Comparison of ENCODE assay signal across 28 mouse cellular contexts in genomic region chr1:160133464-160134079, GRCm38 (mm10). TPM values are rescaled to one million over a fixed set of nuclear protein-coding genes. Genes with fewer than 3 reads are reported as not detected.
DNase-seq lines count a peak whose midpoint lies in the region; ATAC-seq and TF ChIP-seq lines count a peak whose summit lies in the region.
"Had no signal": no experiment of that assay in that cellular context is flagged by ENCODE, and none has a peak within 500 bp of the region (broad histone marks: within the 10 kb centered on the region; RNA-seq: fewer than 3 reads in every experiment).

No protein-coding gene starts in this region.

- H3K4me2 ChIP-seq in kidney, embryonic 15.5 days: no peak overlapping the region
- H3K4me2 ChIP-seq: forebrain, embryonic 13.5 days; heart, embryonic 12.5 days; heart, embryonic 15.5 days; hindbrain, embryonic 13.5 days; intestine, embryonic 15.5 days had no signal

- no peaks in the 10 kb centered on the region for H3K27me3 ChIP-seq in kidney, adult 2 months (replicated peaks; ENCODE audit: control insufficient read depth, insufficient read depth, low read length)
- no peaks in the 10 kb centered on the region for H3K27me3 ChIP-seq in kidney, embryonic 15.5 days
- H3K27me3 ChIP-seq: forebrain, embryonic 13.5 days; heart, embryonic 12.5 days; heart, embryonic 15.5 days; hindbrain, embryonic 13.5 days; intestine, embryonic 15.5 days had no signal

- no peak for TF ChIP-seq CTCF in kidney, adult 2 months (conservative IDR thresholded peaks at IDR 0.05; ENCODE audit: insufficient read depth, insufficient read length, low read depth, low read length)

- peak overlapping the region; percentile 22; the same call in 1 of the 2 replicates for H3K4me3 ChIP-seq in kidney, adult 2 months (ENCODE audit: insufficient read depth, low read depth, low read length)
- H3K4me3 ChIP-seq in kidney, embryonic 15.5 days (replicated peaks): no peak overlapping the region
- H3K4me3 ChIP-seq: forebrain, embryonic 10.5 days; forebrain, embryonic 13.5 days; heart, embryonic 12.5 days; heart, embryonic 15.5 days; hindbrain, embryonic 10.5 days; hindbrain, embryonic 13.5 days; intestine, embryonic 15.5 days had no signal

- no peak for ATAC-seq in kidney, embryonic 15.5 days (replicated peaks; ENCODE audit: low FRiP score)
- ATAC-seq: activated CD4-positive, CD25-positive, alpha-beta regulatory T cell, adult 4 months; CD4-positive, CD25-positive, alpha-beta regulatory T cell, adult 4 months; forebrain, embryonic 13.5 days; forebrain, embryonic 16.5 days; hindbrain, embryonic 16.5 days; intestine, embryonic 15.5 days had no signal

- 53% methylated on average over 4 of the region's 4 CpGs for WGBS in kidney, adult 2 months
- WGBS in kidney, embryonic 15.5 days: 65% methylated on average over 4 of the region's 4 CpGs

- H3K4me1 ChIP-seq in kidney, adult 2 months (ENCODE audit: control insufficient read depth, insufficient read depth, low read length): no peaks in the 10 kb centered on the region; the same call in 1 of the 2 replicates
- H3K4me1 ChIP-seq in kidney, embryonic 15.5 days: peaks cover 9% of the 10 kb centered on the region; the same call in 1 of the 2 replicates
- H3K4me1 ChIP-seq: forebrain, embryonic 10.5 days; forebrain, embryonic 13.5 days; heart, embryonic 12.5 days; heart, embryonic 15.5 days; hindbrain, embryonic 10.5 days; hindbrain, embryonic 13.5 days; intestine, embryonic 15.5 days had no signal

- no peak overlapping the region for H3K9ac ChIP-seq in kidney, embryonic 15.5 days
- H3K9ac ChIP-seq: forebrain, embryonic 13.5 days; heart, embryonic 12.5 days; heart, embryonic 15.5 days; hindbrain, embryonic 13.5 days; intestine, embryonic 15.5 days had no signal

- no peaks in the 10 kb centered on the region for H3K9me3 ChIP-seq in kidney, embryonic 15.5 days (replicated peaks)
- H3K9me3 ChIP-seq: forebrain, embryonic 10.5 days; forebrain, embryonic 13.5 days; heart, embryonic 12.5 days; heart, embryonic 15.5 days; hindbrain, embryonic 10.5 days; hindbrain, embryonic 13.5 days; intestine, embryonic 15.5 days had no signal

- no peak for TF ChIP-seq POLR2A in kidney, adult 2 months (IDR thresholded peaks at IDR 0.05; ENCODE audit: low read depth, low read length)

- no peaks in the 10 kb centered on the region for H3K36me3 ChIP-seq in kidney, adult 2 months (ENCODE audit: control insufficient read depth, insufficient read depth, low read length)
- H3K36me3 ChIP-seq in kidney, embryonic 15.5 days: no peaks in the 10 kb centered on the region
- H3K36me3 ChIP-seq: forebrain, embryonic 10.5 days; heart, embryonic 12.5 days; heart, embryonic 15.5 days; hindbrain, embryonic 10.5 days; hindbrain, embryonic 13.5 days; intestine, embryonic 15.5 days had no signal

- peak; percentile 8 for DNase-seq in kidney, adult 2 months
- DNase-seq in lung, postnatal 36 days: peak; percentile 32
- DNase-seq in lung, postnatal 4 days: no peak
- peak; percentile 29 for DNase-seq in brain, adult 2 months (ENCODE audit: low read depth, low spot score)
- DNase-seq in cerebellum, postnatal 25 days: no peak
- DNase-seq: adrenal gland, adult 2 months; adrenal gland, postnatal 14 days; cerebellum, adult 18-20 months; cerebellum, adult 9-11 months; cerebellum, postnatal 36 days; embryo, embryonic 11 days; gastrocnemius, postnatal 25 days; heart, adult 18-20 months; heart, postnatal 10 days; heart, postnatal 36 days had no signal

- H3K27ac ChIP-seq in kidney, adult 2 months (ENCODE audit: insufficient read depth, low read depth, low read length): peak overlapping the region; percentile 37
- no peak overlapping the region for H3K27ac ChIP-seq in kidney, embryonic 15.5 days
- H3K27ac ChIP-seq: forebrain, embryonic 10.5 days; forebrain, embryonic 13.5 days; heart, embryonic 15.5 days; hindbrain, embryonic 10.5 days; hindbrain, embryonic 13.5 days; intestine, embryonic 15.5 days had no signal

RNA-seq across cellular contexts. Expression of gene Tnn, which starts 19.8 kb away (rescaled TPM):
- polyA plus RNA-seq in kidney, adult 2 months (2012; rRNA removed): 4.5 and 5.2 TPM in 2 replicates
- polyA plus RNA-seq in kidney, embryonic 15.5 days (2015; fragmentation: Nextera tagmentation; extraction: Ambion mirVana): 0.57 and 0.81 TPM in 2 replicates
- polyA plus RNA-seq: adrenal gland, adult 2 months; C2C12; forebrain, embryonic 10.5 days; forebrain, embryonic 13.5 days; heart, embryonic 12.5 days had no signal

Comparison
In these comparisons a context has a peak if more than half of its experiments do, and no peak if none do; other contexts are left out.
1. DNase-seq: peak in kidney, adult 2 months (single experiment), lung, postnatal 36 days (single experiment) and brain, adult 2 months (single experiment); none in lung, postnatal 4 days (0 of 2) and cerebellum, postnatal 25 days (0 of 2).